Comparison of ENCODE assay signal across 10 mouse cellular contexts in the genomic region with DNA sequence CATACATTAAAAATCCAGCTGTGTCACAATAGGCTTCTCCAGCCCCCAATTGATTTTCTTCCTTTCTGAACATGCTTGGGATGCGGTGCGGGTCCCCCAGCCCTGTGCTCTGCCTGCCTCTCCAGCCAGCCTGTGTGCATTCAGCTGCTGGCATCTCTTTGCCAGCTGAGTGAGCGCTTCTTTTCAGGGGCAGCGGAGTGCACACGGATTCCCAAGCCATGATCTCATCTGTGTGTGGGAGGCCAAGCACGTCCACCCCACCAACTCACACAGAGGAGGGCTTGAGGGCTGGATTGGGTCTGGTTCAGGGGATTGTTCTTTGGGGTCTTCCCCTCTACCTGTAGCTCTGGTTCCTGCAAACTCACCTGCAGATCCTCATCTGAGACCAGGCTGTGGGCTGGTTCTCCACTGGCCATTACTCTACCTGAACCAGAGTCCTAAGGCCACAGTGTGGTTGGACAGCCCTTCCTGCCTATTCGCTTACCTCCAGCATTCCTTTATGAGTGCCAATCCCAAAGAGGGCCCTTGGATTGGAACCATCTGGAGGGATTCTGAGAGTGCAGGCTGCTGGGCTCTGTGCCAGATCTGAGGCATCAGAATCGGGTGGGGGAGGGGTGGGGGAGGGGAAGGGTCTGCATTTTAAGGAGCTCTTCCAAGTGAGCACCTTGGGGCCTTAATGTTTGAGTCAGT. TPM values are rescaled to one million over a fixed set of nuclear protein-coding genes. Genes with fewer than 3 reads are reported as not detected.
DNase-seq lines count a peak whose midpoint lies in the region; ATAC-seq lines count a peak whose summit lies in the region.
"Had no signal": no experiment of that assay in that cellular context is flagged by ENCODE, and none has a peak within 500 bp of the region (broad histone marks: within the 10 kb centered on the region; RNA-seq: fewer than 3 reads in every experiment).

No protein-coding gene starts in this region.

- H3K27me3 ChIP-seq in hindbrain, embryonic 11.5 days (ENCODE audit: control insufficient read depth, insufficient read depth, low read length), result no peaks in the 10 kb centered on the region
- H3K27me3 ChIP-seq in midbrain, embryonic 13.5 days, result no peaks in the 10 kb centered on the region

- DNase-seq in cerebellum, postnatal 14 days, result peak; percentile 74 to 79
- no peak for DNase-seq in cerebellum, postnatal 36 days
- DNase-seq in embryo, embryonic 11 days, result peak; percentile 75
- DNase-seq in hindbrain, embryonic 11.5 days (ENCODE audit: low spot score), result peak; percentile 55
- DNase-seq in urinary bladder, adult 2 months (ENCODE audit: low spot score), result no peak
- DNase-seq in adrenal gland, adult (ENCODE audit: inconsistent age in 2 of 2, low spot score in 1 of 2), result no peak
- no peak for DNase-seq in kidney, adult 11 months
- DNase-seq: cerebellum, adult 8-10 months; gastrocnemius, postnatal 10 days had no signal

- WGBS in hindbrain, embryonic 11.5 days, result 21% methylated on average over 8 of the region's 8 CpGs
- WGBS in midbrain, embryonic 13.5 days, result 24% methylated on average over 8 of the region's 8 CpGs

- peak; percentile 46 for ATAC-seq in hindbrain, embryonic 11.5 days (ENCODE audit: low FRiP score)
- ATAC-seq in midbrain, embryonic 13.5 days, result peak; percentile 53

- H3K27ac ChIP-seq in hindbrain, embryonic 11.5 days (ENCODE audit: low read depth, low read length), result peak overlapping the region; percentile 60; the same call in 1 of the 2 replicates
- H3K27ac ChIP-seq in midbrain, embryonic 13.5 days, result peak overlapping the region; percentile 63

- H3K9me3 ChIP-seq in hindbrain, embryonic 11.5 days (ENCODE audit: control insufficient read depth, low read length), result no peaks in the 10 kb centered on the region
- H3K9me3 ChIP-seq in midbrain, embryonic 13.5 days, result no peaks in the 10 kb centered on the region

- H3K4me1 ChIP-seq in hindbrain, embryonic 11.5 days (replicated peaks; ENCODE audit: control insufficient read depth, insufficient read depth, low read length), result peaks cover 12% of the 10 kb centered on the region
- peaks cover 78% of the 10 kb centered on the region for H3K4me1 ChIP-seq in midbrain, embryonic 13.5 days (replicated peaks)

- H3K4me2 ChIP-seq in hindbrain, embryonic 11.5 days (replicated peaks; ENCODE audit: low read depth, low read length), result no peak overlapping the region
- H3K4me2 ChIP-seq in midbrain, embryonic 13.5 days (replicated peaks), result no peak overlapping the region

- H3K9ac ChIP-seq in hindbrain, embryonic 11.5 days (ENCODE audit: low read depth, low read length), result 0 out of 2 replicates have a peak overlapping the region, but pooled peaks have one; percentile 12
- no peak overlapping the region for H3K9ac ChIP-seq in midbrain, embryonic 13.5 days (replicated peaks)

- no peak overlapping the region for H3K4me3 ChIP-seq in hindbrain, embryonic 11.5 days (ENCODE audit: low read depth, low read length)
- no peak overlapping the region for H3K4me3 ChIP-seq in midbrain, embryonic 13.5 days (replicated peaks)

- no peaks in the 10 kb centered on the region for H3K36me3 ChIP-seq in hindbrain, embryonic 11.5 days (ENCODE audit: control insufficient read depth, insufficient read depth, low read length)
- H3K36me3 ChIP-seq in midbrain, embryonic 13.5 days, result peaks cover 6% of the 10 kb centered on the region

RNA-seq across cellular contexts. Expression of a gene that starts 55.9 kb away (rescaled TPM):
- 27.3 and 30.1 TPM in 2 replicates for polyA plus RNA-seq in hindbrain, embryonic 11.5 days (2014; fragmentation: Nextera tagmentation; extraction: Ambion mirVana)
- polyA plus RNA-seq in midbrain, embryonic 13.5 days (2015; fragmentation: Nextera tagmentation; extraction: Ambion mirVana), result 36.9 and 43.6 TPM in 2 replicates
- polyA plus RNA-seq in urinary bladder, adult 2 months (2012; rRNA removed), result 0.59 and 1.9 TPM in 2 replicates

Comparison
In these comparisons a context has a peak if more than half of its experiments do, and no peak if none do; other contexts are left out.
1. DNase-seq: peak in cerebellum, postnatal 14 days (2 of 2), embryo, embryonic 11 days (single experiment) and hindbrain, embryonic 11.5 days (single experiment); none in cerebellum, postnatal 36 days (0 of 2), urinary bladder, adult 2 months (single experiment), adrenal gland, adult (0 of 2) and kidney, adult 11 months (single experiment).